Mouse (Mus musculus): ENCODE results near the gene Kcnab3. TPM values are rescaled to one million over a fixed set of nuclear protein-coding genes. Genes with fewer than 3 reads are reported as not detected.
A peak's percentile ranks its signal among the peaks of the same experiment; 100 is the strongest.

The Kcnab3 gene
- polyA plus RNA-seq, 1 experiment from 2014 or later = 3.6 TPM

DNA sequence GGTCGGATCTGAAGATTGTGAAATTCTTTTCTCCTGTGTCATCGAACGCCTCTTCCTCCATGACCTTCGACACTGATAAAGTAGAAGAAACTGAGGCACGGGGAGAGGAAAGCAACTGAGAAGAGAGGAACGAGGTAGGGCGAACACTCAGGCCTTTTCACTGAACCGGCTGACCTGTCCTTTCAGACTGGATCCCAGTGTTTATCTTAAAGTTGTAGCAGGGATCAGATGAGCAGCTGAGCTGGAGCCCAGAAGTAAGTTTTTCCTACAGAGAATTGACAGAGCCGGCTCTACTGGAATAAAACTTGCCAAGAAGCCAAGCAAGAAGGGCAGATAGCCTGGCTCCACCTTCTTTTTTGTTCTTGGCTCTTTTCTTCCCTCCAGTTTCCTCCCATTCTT is 44.8 kb downstream of the Kcnab3 start:
- no peak overlapping the region for H3K4me3 ChIP-seq (ENCODE audit: low read depth, low read length)
- H3K27me3 ChIP-seq (ENCODE audit: control insufficient read depth, insufficient read depth, low read length) = no peaks in the 10 kb centered on the region
- peak overlapping the region; percentile 33 for H3K4me2 ChIP-seq (ENCODE audit: low read depth)
- peaks cover 33% of the 10 kb centered on the region for H3K4me1 ChIP-seq (ENCODE audit: control insufficient read depth, insufficient read depth, low read length)
- DNase-seq (ENCODE audit: low spot score) (peak; percentile 13), ATAC-seq (ENCODE audit: insufficient read depth, low FRiP score, low TSS enrichment) (no peak)
- peak overlapping the region; percentile 31; the same call in 1 of the 2 replicates for H3K9ac ChIP-seq (ENCODE audit: low read length)
- H3K9me3 ChIP-seq (ENCODE audit: control insufficient read depth, low read length) = no peaks in the 10 kb centered on the region
- 14% methylated on average over 9 of the region's 9 CpGs for WGBS
- peak overlapping the region; percentile 76 for H3K27ac ChIP-seq (ENCODE audit: low read depth, low read length)
- no peaks in the 10 kb centered on the region for H3K36me3 ChIP-seq (ENCODE audit: control insufficient read depth, insufficient read depth, low read length)

DNA sequence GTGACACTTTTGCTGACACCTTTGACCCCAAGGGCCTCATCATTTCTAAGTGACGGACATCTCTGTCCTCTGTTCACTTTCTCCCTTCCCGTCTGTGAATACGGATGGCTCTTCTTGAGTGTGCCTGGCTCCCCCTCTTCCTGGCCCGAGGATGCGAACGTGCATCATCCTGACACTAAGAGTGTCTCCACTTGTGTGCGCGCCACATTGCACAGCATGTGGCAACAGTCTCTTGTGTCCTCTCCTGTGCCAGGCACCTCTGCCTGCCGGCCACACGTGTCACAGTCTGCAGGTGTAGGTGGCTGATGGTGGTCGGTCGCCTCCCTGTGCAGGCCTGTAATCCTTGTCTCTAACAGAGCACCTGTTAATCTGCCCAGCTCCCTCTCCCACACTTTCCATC is 45.5 kb downstream of the Kcnab3 start:
- 21% methylated on average over 12 of the region's 12 CpGs for WGBS

DNA sequence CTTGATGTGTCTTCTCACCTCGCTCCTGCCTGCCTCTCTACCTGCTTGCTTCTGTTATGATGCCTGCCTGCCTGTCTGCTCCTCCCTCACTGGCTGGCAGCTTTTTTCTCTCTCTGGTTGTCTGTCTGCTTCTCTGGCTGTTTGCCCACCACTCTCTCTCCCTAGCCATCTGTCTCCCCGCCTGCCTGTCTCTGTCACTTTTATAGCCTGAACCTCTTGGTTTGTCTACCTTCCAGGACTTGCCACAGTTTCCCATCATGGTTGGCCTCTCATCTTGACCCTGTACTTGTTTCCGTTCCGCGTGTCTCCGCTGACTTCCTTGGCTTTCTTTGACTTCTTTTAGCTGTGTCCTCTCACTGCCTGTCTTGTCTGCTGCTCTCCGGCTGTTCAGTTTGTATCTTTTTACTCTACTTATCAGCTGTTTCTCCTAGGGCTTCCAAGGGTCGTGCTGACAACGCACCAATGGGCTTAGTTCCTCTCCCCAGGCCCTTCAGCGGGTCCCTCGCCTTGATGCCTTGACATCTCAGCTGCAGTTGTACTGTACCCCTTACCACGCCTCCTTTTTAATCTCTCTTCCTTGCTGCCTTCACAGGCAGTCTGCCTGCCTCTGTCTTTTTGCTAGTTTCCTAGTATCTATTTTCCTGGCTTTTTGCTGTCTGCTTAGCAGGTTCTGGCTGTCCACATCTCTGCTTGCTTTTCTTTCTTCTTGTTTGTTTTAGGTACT is 46.2 kb downstream of the Kcnab3 start:
- peak; percentile 17 for DNase-seq (ENCODE audit: low spot score)
- no peak for ATAC-seq (ENCODE audit: insufficient read depth, low FRiP score, low TSS enrichment)
- Histone ChIP-seq H3K4me1 (ENCODE audit: control insufficient read depth, insufficient read depth, low read length) (peaks cover 31% of the 10 kb centered on the region), H3K9ac (ENCODE audit: low read length) (peak overlapping the region; percentile 24; the same call in 1 of the 2 replicates), H3K4me2 (ENCODE audit: low read depth) (peak overlapping the region; percentile 33), H3K9me3 (ENCODE audit: control insufficient read depth, low read length) (no peaks in the 10 kb centered on the region), H3K27me3 (ENCODE audit: control insufficient read depth, insufficient read depth, low read length) (no peaks in the 10 kb centered on the region), H3K27ac (ENCODE audit: low read depth, low read length) (peak overlapping the region; percentile 76), H3K36me3 (ENCODE audit: control insufficient read depth, insufficient read depth, low read length) (no peaks in the 10 kb centered on the region), H3K4me3 (ENCODE audit: low read depth, low read length) (no peak overlapping the region)
- 41% methylated on average over 12 of the region's 12 CpGs for WGBS

More for the DNA sequence above, 45.5 kb downstream of the Kcnab3 start:
- H3K9ac ChIP-seq (ENCODE audit: low read length) = peak overlapping the region; percentile 31
- H3K27me3 ChIP-seq (ENCODE audit: control insufficient read depth, insufficient read depth, low read length) = no peaks in the 10 kb centered on the region
- peak overlapping the region; percentile 76 for H3K27ac ChIP-seq (ENCODE audit: low read depth, low read length)
- no peak for ATAC-seq (ENCODE audit: insufficient read depth, low FRiP score, low TSS enrichment)
- peaks cover 31% of the 10 kb centered on the region for H3K4me1 ChIP-seq (ENCODE audit: control insufficient read depth, insufficient read depth, low read length)
- H3K9me3 ChIP-seq (ENCODE audit: control insufficient read depth, low read length) = no peaks in the 10 kb centered on the region
- no peak overlapping the region for H3K4me3 ChIP-seq (ENCODE audit: low read depth, low read length)
- H3K4me2 ChIP-seq (ENCODE audit: low read depth) = peak overlapping the region; percentile 33
- DNase-seq (ENCODE audit: low spot score) = peak; percentile 18
- H3K36me3 ChIP-seq (ENCODE audit: control insufficient read depth, insufficient read depth, low read length) = no peaks in the 10 kb centered on the region

DNA sequence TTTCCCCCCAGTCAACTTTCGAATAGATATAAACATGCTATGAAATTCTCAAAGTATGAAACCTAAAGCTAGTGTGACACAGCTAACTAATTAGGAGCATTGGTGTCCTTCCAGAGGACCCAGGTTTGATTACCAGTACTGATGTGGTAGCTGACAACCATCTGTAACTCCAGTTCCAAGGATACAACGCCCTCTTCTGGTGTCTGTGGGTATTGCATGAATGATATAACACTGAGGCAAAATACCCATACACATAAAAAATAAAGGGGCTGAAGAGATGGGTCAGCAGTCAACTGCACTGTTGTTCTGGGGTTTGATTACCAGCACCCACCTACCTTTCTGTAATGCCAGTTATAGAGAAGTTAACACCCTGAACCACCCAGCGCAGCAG is 46.7 kb downstream of the Kcnab3 start:
- WGBS = 68% methylated on average over 3 of the region's 3 CpGs
- Histone ChIP-seq H3K27ac (ENCODE audit: low read depth, low read length) (no peak overlapping the region), H3K9ac (ENCODE audit: low read length) (no peak overlapping the region), H3K36me3 (ENCODE audit: control insufficient read depth, insufficient read depth, low read length) (no peaks in the 10 kb centered on the region), H3K9me3 (ENCODE audit: control insufficient read depth, low read length) (no peaks in the 10 kb centered on the region), H3K27me3 (ENCODE audit: control insufficient read depth, insufficient read depth, low read length) (no peaks in the 10 kb centered on the region), H3K4me1 (ENCODE audit: control insufficient read depth, insufficient read depth, low read length) (peaks cover 26% of the 10 kb centered on the region), H3K4me3 (ENCODE audit: low read depth, low read length) (no peak overlapping the region), H3K4me2 (ENCODE audit: low read depth) (no peak overlapping the region)
- DNase-seq (ENCODE audit: low spot score) (peak; percentile 8), ATAC-seq (ENCODE audit: insufficient read depth, low FRiP score, low TSS enrichment) (no peak)

DNA sequence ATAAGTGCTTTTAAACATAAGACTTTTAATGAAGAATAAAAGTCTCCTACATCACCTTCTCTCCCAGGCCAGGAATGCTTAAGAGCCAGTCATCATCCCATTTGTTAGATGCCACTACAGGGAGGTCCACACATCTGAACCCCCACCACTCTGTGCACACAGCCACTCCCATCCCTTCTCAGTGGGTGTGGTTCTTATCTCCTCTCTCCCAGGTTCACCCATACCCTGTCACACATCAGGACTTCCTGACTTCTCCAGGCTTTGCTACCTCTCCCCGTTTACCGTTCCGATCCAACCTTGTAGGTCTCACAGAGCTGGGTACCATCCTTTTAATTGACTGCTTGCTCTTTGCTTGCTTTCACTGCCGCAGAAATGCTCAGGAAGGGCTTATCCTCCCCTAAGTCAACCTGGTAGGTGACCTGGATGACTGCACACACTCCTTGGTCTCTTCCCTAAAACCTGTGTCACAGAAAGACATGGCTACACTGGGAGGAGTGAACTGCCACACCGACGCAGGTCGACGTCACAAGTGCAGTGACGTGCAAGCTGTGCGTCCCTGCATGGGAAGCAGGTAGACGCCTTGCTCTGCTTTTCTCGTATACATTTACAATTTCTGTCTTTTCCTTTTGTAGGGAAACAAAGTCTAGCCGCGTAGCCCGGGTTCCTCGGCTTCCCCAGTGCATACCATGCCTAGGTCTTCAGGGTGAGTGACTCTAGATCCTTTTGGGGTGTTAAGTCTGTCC is 47.3 kb downstream of the Kcnab3 start:
- WGBS = 93% methylated on average over 16 of the region's 16 CpGs
- H3K9ac ChIP-seq (ENCODE audit: low read length) = no peak overlapping the region
- H3K27me3 ChIP-seq (ENCODE audit: control insufficient read depth, insufficient read depth, low read length) = no peaks in the 10 kb centered on the region
- H3K9me3 ChIP-seq (ENCODE audit: control insufficient read depth, low read length) = no peaks in the 10 kb centered on the region
- ATAC-seq (ENCODE audit: insufficient read depth, low FRiP score, low TSS enrichment) = no peak
- peaks cover 24% of the 10 kb centered on the region for H3K4me1 ChIP-seq (ENCODE audit: control insufficient read depth, insufficient read depth, low read length)
- no peak overlapping the region for H3K4me2 ChIP-seq (ENCODE audit: low read depth)
- H3K27ac ChIP-seq (ENCODE audit: low read depth, low read length) = no peak overlapping the region
- DNase-seq (ENCODE audit: low spot score) = peak; percentile 2
- no peak overlapping the region; the same call in 1 of the 2 replicates for H3K4me3 ChIP-seq (ENCODE audit: low read depth, low read length)
- no peaks in the 10 kb centered on the region for H3K36me3 ChIP-seq (ENCODE audit: control insufficient read depth, insufficient read depth, low read length)

DNA sequence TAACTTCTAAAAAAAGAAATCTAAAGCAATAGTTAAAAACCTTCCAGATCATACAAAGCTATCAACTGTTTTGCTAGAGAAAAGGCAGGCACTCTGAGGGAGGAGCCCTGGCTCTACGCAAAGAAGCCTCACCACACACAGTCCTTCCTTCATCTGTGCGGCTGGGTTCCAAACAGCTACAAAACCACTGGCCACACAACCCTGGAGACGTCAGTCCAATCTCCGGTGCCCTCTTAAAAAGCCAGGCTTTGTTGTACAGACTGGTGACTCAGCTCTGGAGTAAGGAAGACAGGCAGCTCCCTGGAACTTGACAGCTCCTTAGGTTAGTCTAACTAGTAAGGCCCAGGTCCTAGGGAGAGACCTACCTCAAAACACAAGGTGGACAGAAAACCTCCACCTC is 49.6 kb downstream of the Kcnab3 start:
- Histone ChIP-seq H3K4me2 (ENCODE audit: low read depth) (no peak overlapping the region), H3K27me3 (ENCODE audit: control insufficient read depth, insufficient read depth, low read length) (no peaks in the 10 kb centered on the region), H3K36me3 (ENCODE audit: control insufficient read depth, insufficient read depth, low read length) (no peaks in the 10 kb centered on the region), H3K9ac (ENCODE audit: low read length) (no peak overlapping the region), H3K27ac (ENCODE audit: low read depth, low read length) (no peak overlapping the region), H3K9me3 (ENCODE audit: control insufficient read depth, low read length) (no peaks in the 10 kb centered on the region), H3K4me3 (ENCODE audit: low read depth, low read length) (no peak overlapping the region), H3K4me1 (ENCODE audit: control insufficient read depth, insufficient read depth, low read length) (peaks cover 17% of the 10 kb centered on the region)
- DNase-seq (ENCODE audit: low spot score) = no peak
- no peak for ATAC-seq (ENCODE audit: insufficient read depth, low FRiP score, low TSS enrichment)
- 93% methylated on average over 4 of the region's 4 CpGs for WGBS

DNA sequence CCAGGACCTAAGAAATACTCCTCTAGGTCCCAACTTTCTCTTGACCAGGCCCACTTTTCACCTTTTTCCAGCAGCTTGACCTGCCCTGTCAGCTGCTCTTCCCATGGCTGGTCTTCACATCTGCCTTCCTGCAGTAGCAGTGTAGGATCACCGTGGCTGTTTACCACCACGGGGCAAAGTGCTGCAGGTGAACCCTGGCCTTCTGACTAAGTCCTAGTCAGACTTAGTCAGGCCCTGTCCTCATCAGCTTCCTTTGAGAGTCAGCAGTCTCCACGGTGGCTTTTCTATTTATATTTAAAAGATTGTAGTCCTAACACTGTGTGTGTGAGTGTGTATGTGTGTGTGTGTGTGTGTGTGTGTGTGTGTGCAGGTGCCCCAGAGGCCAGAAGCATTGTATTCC is 51.7 kb downstream of the Kcnab3 start:
- no peak overlapping the region for H3K4me3 ChIP-seq (ENCODE audit: low read depth, low read length)
- WGBS = 82% methylated on average over 3 of the region's 3 CpGs
- DNase-seq (ENCODE audit: low spot score) = peak; percentile 4
- H3K27ac ChIP-seq (ENCODE audit: low read depth, low read length) = no peak overlapping the region
- H3K9ac ChIP-seq (ENCODE audit: low read length) = no peak overlapping the region
- no peak for ATAC-seq (ENCODE audit: insufficient read depth, low FRiP score, low TSS enrichment)
- H3K9me3 ChIP-seq (ENCODE audit: control insufficient read depth, low read length) = no peaks in the 10 kb centered on the region
- no peaks in the 10 kb centered on the region for H3K36me3 ChIP-seq (ENCODE audit: control insufficient read depth, insufficient read depth, low read length)
- H3K4me2 ChIP-seq (ENCODE audit: low read depth) = no peak overlapping the region
- no peaks in the 10 kb centered on the region for H3K27me3 ChIP-seq (ENCODE audit: control insufficient read depth, insufficient read depth, low read length)
- H3K4me1 ChIP-seq (ENCODE audit: control insufficient read depth, insufficient read depth, low read length) = no peaks in the 10 kb centered on the region

DNA sequence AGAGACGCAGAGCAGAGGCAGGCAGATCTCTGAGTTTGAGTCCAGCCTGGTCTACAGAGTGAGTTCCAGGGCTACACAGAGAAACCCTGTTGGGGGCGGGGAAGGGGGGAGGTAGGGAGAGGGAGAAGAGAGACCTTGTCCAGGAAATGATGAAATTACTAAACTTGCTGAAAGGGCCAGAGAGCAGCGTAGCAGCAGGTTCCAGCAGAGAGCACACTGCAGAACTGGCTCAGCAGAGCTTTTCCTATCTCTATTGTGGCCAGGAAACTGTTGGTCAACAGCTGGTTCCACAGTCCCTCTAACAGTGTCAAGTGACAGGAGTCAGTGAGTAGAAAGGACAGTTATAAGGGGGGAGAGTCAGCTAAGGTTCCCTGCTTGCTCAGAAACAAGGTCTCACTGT is 53.5 kb downstream of the Kcnab3 start:
- peak; percentile 7 for DNase-seq (ENCODE audit: low spot score)
- no peak for ATAC-seq (ENCODE audit: insufficient read depth, low FRiP score, low TSS enrichment)
- Histone ChIP-seq H3K9me3 (ENCODE audit: control insufficient read depth, low read length) (no peaks in the 10 kb centered on the region), H3K36me3 (ENCODE audit: control insufficient read depth, insufficient read depth, low read length) (no peaks in the 10 kb centered on the region), H3K9ac (ENCODE audit: low read length) (no peak overlapping the region), H3K4me2 (ENCODE audit: low read depth) (no peak overlapping the region), H3K27me3 (ENCODE audit: control insufficient read depth, insufficient read depth, low read length) (no peaks in the 10 kb centered on the region), H3K4me3 (ENCODE audit: low read depth, low read length) (no peak overlapping the region), H3K27ac (ENCODE audit: low read depth, low read length) (no peak overlapping the region), H3K4me1 (ENCODE audit: control insufficient read depth, insufficient read depth, low read length) (no peaks in the 10 kb centered on the region)
- WGBS = 93% methylated on average over 3 of the region's 3 CpGs

DNA sequence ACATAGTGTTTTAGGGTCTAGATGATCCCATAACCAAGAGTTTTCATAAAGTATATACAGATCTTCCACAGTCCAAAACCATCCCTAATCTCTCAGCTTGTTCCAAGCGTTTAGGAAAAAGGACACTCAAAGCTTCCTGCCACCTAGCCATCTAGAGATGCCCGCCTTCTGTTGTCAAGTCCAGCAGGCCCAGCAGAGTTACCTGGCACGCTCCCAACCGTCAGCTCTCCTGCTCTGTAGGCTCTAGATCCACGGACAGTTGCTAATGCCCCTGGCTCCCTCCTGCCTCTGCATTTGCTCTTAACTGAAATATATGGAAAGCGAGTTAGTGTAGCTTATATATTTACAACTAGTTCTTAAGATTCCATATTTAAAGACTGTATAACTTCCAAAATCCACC is 55.3 kb downstream of the Kcnab3 start:
- ATAC-seq (ENCODE audit: insufficient read depth, low FRiP score, low TSS enrichment) = no peak
- no peak for DNase-seq (ENCODE audit: low spot score)
- Histone ChIP-seq H3K27ac (ENCODE audit: low read depth, low read length) (no peak overlapping the region), H3K9me3 (ENCODE audit: control insufficient read depth, low read length) (no peaks in the 10 kb centered on the region), H3K4me2 (ENCODE audit: low read depth) (no peak overlapping the region), H3K4me1 (ENCODE audit: control insufficient read depth, insufficient read depth, low read length) (no peaks in the 10 kb centered on the region), H3K36me3 (ENCODE audit: control insufficient read depth, insufficient read depth, low read length) (no peaks in the 10 kb centered on the region), H3K27me3 (ENCODE audit: control insufficient read depth, insufficient read depth, low read length) (no peaks in the 10 kb centered on the region), H3K4me3 (ENCODE audit: low read depth, low read length) (no peak overlapping the region), H3K9ac (ENCODE audit: low read length) (no peak overlapping the region)
- WGBS = 84% methylated on average over 6 of the region's 6 CpGs
